Mouse (Mus musculus): ENCODE measurements around the gene Gm17617. TPM values are rescaled to one million over a fixed set of nuclear protein-coding genes. Genes with fewer than 3 reads are reported as not detected.

The Gm17617 gene
- total and polyA plus RNA-seq, 3 experiments = not detected

DNA sequence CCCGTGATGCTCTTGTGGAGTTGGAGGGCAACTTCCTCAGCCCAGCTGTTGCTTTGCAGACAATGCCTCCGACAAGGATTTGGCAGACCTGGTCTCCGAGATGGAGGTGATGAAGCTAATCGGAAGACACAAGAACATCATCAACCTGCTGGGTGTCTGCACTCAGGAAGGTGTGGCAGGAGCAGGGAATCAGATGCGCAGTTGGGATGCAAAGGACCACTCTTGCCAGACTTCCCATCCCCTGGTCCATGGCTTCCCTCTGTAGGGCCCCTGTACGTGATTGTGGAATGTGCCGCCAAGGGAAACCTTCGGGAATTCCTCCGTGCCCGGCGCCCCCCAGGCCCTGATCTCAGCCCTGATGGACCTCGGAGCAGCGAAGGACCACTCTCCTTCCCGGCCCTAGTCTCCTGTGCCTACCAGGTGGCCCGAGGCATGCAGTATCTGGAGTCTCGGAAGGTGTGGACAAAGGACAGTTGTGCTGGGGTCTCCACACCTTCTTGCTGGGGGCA lies 32.5 kb upstream of the Gm17617 start:
- Histone ChIP-seq H3K79me2 (replicated peaks; ENCODE audit: control insufficient read depth, extremely low read depth, insufficient read depth, poor library complexity, severe bottlenecking) (no peaks in the 10 kb centered on the region), H3K4me3 (replicated peaks in 1 of 3; ENCODE audit: low read depth in 2 of 3, low read length in 2 of 3, poor library complexity in 1 of 3) (no peak overlapping the region), H3K27me3 (replicated peaks) (no peaks in the 10 kb centered on the region), H3K4me1 (ENCODE audit: control insufficient read depth in 1 of 2, insufficient read depth in 2 of 2) (0 out of 4 replicates have a peak, but pooled peaks cover 0 to 7% of the 10 kb centered on the region in 2 experiments), H3K9ac (ENCODE audit: insufficient read depth, low read depth) (no peak overlapping the region), H3K9me3 (replicated peaks; ENCODE audit: low read length) (peaks cover 2% of the 10 kb centered on the region), H3K4me2 (ENCODE audit: insufficient read depth, low read depth, poor library complexity, severe bottlenecking) (no peak overlapping the region), H3K27ac (ENCODE audit: insufficient read depth, low read depth) (no peak overlapping the region), H3K36me3 (replicated peaks in 1 of 2; ENCODE audit: control insufficient read depth in 1 of 2, insufficient read depth in 1 of 2, low read length in 1 of 2) (no peaks in the 10 kb centered on the region)
- no peak for TF ChIP-seq TCF12 (IDR thresholded peaks at IDR 0.05; ENCODE audit: low read depth, low read length)
- TF ChIP-seq CHD1 (IDR thresholded peaks at IDR 0.05; ENCODE audit: low read depth, low read length) = no peak
- TF ChIP-seq IRF4 (IDR thresholded peaks at IDR 0.05; ENCODE audit: low read depth, low read length) = no peak
- TF ChIP-seq GABPA (IDR thresholded peaks at IDR 0.05; ENCODE audit: insufficient replicate concordance, low read depth, low read length) = no peak
- TF ChIP-seq NRF1 (IDR thresholded peaks at IDR 0.05; ENCODE audit: low read depth, low read length) = no peak
- TF ChIP-seq POLR2AphosphoS2 (IDR thresholded peaks at IDR 0.05; ENCODE audit: low read depth, low read length) = no peak
- no peak for TF ChIP-seq CHD2 (IDR thresholded peaks at IDR 0.05; ENCODE audit: low read length)
- no peak for TF ChIP-seq KAT2A (IDR thresholded peaks at IDR 0.05; ENCODE audit: insufficient replicate concordance, low read length)
- no peak for TF ChIP-seq NELFE (IDR thresholded peaks at IDR 0.05; ENCODE audit: low read depth, low read length)
- no peak for TF ChIP-seq ZMIZ1 (IDR thresholded peaks at IDR 0.05; ENCODE audit: low read depth, low read length)
- in situ Hi-C loops (cut with MboI; ENCODE audit: low pct_ligation_motif_present, low pct_unique_long_range_greater_than_20kb, low sequenced_read_pairs) = no loop called here
- dilution Hi-C loops (cut with MboI; ENCODE audit: extremely low pct_ligation_motif_present, extremely low pct_unique_long_range_greater_than_20kb, low sequenced_read_pairs) = no loop called here
- DNase-seq (ENCODE audit: extremely low read depth) = no peak

- in situ Hi-C loops (cut with MboI; ENCODE audit: low pct_ligation_motif_present, low pct_unique_long_range_greater_than_20kb, low sequenced_read_pairs) (no loop called here), dilution Hi-C loops (cut with MboI; ENCODE audit: extremely low pct_ligation_motif_present, extremely low pct_unique_long_range_greater_than_20kb, low sequenced_read_pairs) (no loop called here)
- no peak overlapping the region for H3K9ac ChIP-seq (ENCODE audit: insufficient read depth, low read depth)
- no peaks in the 10 kb centered on the region for H3K9me3 ChIP-seq (replicated peaks; ENCODE audit: low read length)
- DNase-seq (ENCODE audit: extremely low read depth) = no peak
- no peak overlapping the region for H3K4me2 ChIP-seq (ENCODE audit: insufficient read depth, low read depth, poor library complexity, severe bottlenecking)
- H3K36me3 ChIP-seq (replicated peaks in 1 of 2; ENCODE audit: control insufficient read depth in 1 of 2, insufficient read depth in 1 of 2, low read length in 1 of 2) = no peaks in the 10 kb centered on the region
- 0 out of 4 replicates have a peak, but pooled peaks cover 0 to 3% of the 10 kb centered on the region in 2 experiments for H3K4me1 ChIP-seq (ENCODE audit: control insufficient read depth in 1 of 2, insufficient read depth in 2 of 2)
- H3K27ac ChIP-seq (ENCODE audit: insufficient read depth, low read depth) = no peak overlapping the region
- H3K27me3 ChIP-seq (replicated peaks) = peaks cover 4% of the 10 kb centered on the region
- no peak overlapping the region for H3K4me3 ChIP-seq (replicated peaks in 1 of 3; ENCODE audit: low read depth in 2 of 3, low read length in 2 of 3, poor library complexity in 1 of 3)
- no peaks in the 10 kb centered on the region for H3K79me2 ChIP-seq (replicated peaks; ENCODE audit: control insufficient read depth, extremely low read depth, insufficient read depth, poor library complexity, severe bottlenecking)
- TF ChIP-seq KAT2A (IDR thresholded peaks at IDR 0.05; ENCODE audit: insufficient replicate concordance, low read length) (no peak), MYC (IDR thresholded peaks at IDR 0.05; ENCODE audit: low read depth, low read length) (no peak), JUND (conservative IDR thresholded peaks at IDR 0.05; ENCODE audit: low read depth, low read length) (no peak), ZKSCAN1 (IDR thresholded peaks at IDR 0.05; ENCODE audit: borderline replicate concordance, low read depth, low read length) (no peak), EP300 (IDR thresholded peaks at IDR 0.05; ENCODE audit: low read length) (no peak), TBP (conservative IDR thresholded peaks at IDR 0.05; ENCODE audit: low read depth, low read length) (no peak), USF1 (IDR thresholded peaks at IDR 0.05; ENCODE audit: low read depth, low read length) (no peak), CHD2 (IDR thresholded peaks at IDR 0.05; ENCODE audit: low read length) (no peak), MXI1 (IDR thresholded peaks at IDR 0.05; ENCODE audit: low read depth, low read length) (no peak), BHLHE40 (IDR thresholded peaks at IDR 0.05; ENCODE audit: low read depth, low read length) (no peak), ZNF384 (IDR thresholded peaks at IDR 0.05; ENCODE audit: low read depth, low read length) (no peak), CHD1 (IDR thresholded peaks at IDR 0.05; ENCODE audit: low read depth, low read length) (no peak), IRF4 (IDR thresholded peaks at IDR 0.05; ENCODE audit: low read depth, low read length) (no peak), HCFC1 (IDR thresholded peaks at IDR 0.05; ENCODE audit: low read depth, low read length) (no peak), SMC3 (IDR thresholded peaks at IDR 0.05; ENCODE audit: low read depth, low read length) (no peak), GABPA (IDR thresholded peaks at IDR 0.05; ENCODE audit: insufficient replicate concordance, low read depth, low read length) (no peak), PAX5 (IDR thresholded peaks at IDR 0.05; ENCODE audit: low read length) (no peak), USF2 (conservative IDR thresholded peaks at IDR 0.05; ENCODE audit: low read depth, low read length) (no peak), MEF2A (IDR thresholded peaks at IDR 0.05; ENCODE audit: borderline replicate concordance, low read depth, low read length) (no peak), CTCF (conservative IDR thresholded peaks at IDR 0.05 in 1 of 2, IDR thresholded peaks at IDR 0.05 in 1 of 2; ENCODE audit: low read depth in 2 of 2, low read length in 2 of 2) (no peak)
These were observed 30.2 kb upstream of the Gm17617 start for GRCm38 (mm10) chr13:55163553-55163952.

Measured in CH12.LX (cell line).